Mouse (Mus musculus) CH12.LX (cell line): ENCODE results near the gene Samd1.

Experiments used
- BHLHE40 ChIP-seq: IDR thresholded peaks from 2 replicates; pipeline ENCODE4 v1.6.1; 2011; ENCODE audit warnings: mild to moderate bottlenecking, low read depth, low read length, improper control_type of control experiment
- CHD1 ChIP-seq: IDR thresholded peaks from 2 replicates; pipeline ENCODE4 v1.6.1; 2012; ENCODE audit warnings: low read depth, low read length, improper control_type of control experiment, inconsistent platforms
- CTCF ChIP-seq, 2 experiments: IDR thresholded peaks in 1 of 2; conservative IDR thresholded peaks in 1 of 2; 2 replicates each; pipeline ENCODE4 v1.5.1; 2011 to 2012; ENCODE audit warnings: low read depth in 2 of 2, low read length in 2 of 2, improper control_type of control experiment in 1 of 2, inconsistent platforms in 1 of 2, mild to moderate bottlenecking in 1 of 2, moderate library complexity in 1 of 2
- EP300 ChIP-seq: IDR thresholded peaks from 2 replicates; pipeline ENCODE4 v1.6.1; 2011; ENCODE audit warnings: low read length, improper control_type of control experiment
- GABPA ChIP-seq: IDR thresholded peaks from 2 replicates; pipeline ENCODE4 v1.6.1; 2012; ENCODE audit warnings: low read depth, low read length, improper control_type of control experiment, inconsistent platforms; ENCODE audit not compliant: insufficient replicate concordance
- POLR2A ChIP-seq: IDR thresholded peaks from 2 replicates; pipeline ENCODE4 v1.6.1; 2011; ENCODE audit warnings: low read depth, mild to moderate bottlenecking, improper control_type of control experiment, low read length
- ZNF384 ChIP-seq: IDR thresholded peaks from 2 replicates; pipeline ENCODE4 v1.6.1; 2012; ENCODE audit warnings: low read depth, low read length, improper control_type of control experiment, inconsistent platforms

- TF ChIP-seq BHLHE40 = no peak
- no peak for TF ChIP-seq CTCF (conservative IDR thresholded peaks at IDR 0.05 in 1 of 2, IDR thresholded peaks at IDR 0.05 in 1 of 2; ENCODE audit: low read depth in 2 of 2, low read length in 2 of 2)
- no peak for TF ChIP-seq CHD1
- no peak for TF ChIP-seq ZNF384
- no peak for TF ChIP-seq EP300
- no peak for TF ChIP-seq GABPA
- TF ChIP-seq POLR2A = no peak
Observed at GRCm38 (mm10) chr8:84044103-84044502, 46.6 kb downstream of the Samd1 start.
